Mouse (Mus musculus) R1 (cell line): ENCODE measurements around the gene Smg5.
"Not testable (repeated sequence)": the region's sequence is repeated elsewhere in the genome, so short reads cannot be mapped to it uniquely, and the experiment has no call there.

Experiments used
- DNase-seq: peaks from one replicate; pipeline ENCODE4 v3.0.0-alpha.2; 2018; ENCODE audit warnings: low read depth, low spot score

Gene Smg5

GRCm38 (mm10) chr3:88336058-88337013 lies at the start of gene Smg5, which contains the start of gene Tmem79:
Smg5 (plus strand) TSS chr3:88336260.
Tmem79 (minus strand) TSS chr3:88336148.
- peak; percentile 96 for DNase-seq

- DNase-seq = no peak
Measured at GRCm38 (mm10) chr3:88287110-88287509, 49.0 kb upstream of the Smg5 start, which contains the start of gene Gm38392. Gm38392 (minus strand) TSS chr3:88287210.

- DNase-seq = peak; percentile 66
Measured at GRCm38 (mm10) chr3:88288133-88288713, 47.8 kb upstream of the Smg5 start.

GRCm38 (mm10) chr3:88291970-88292369 lies 44.1 kb upstream of the Smg5 start:
- DNase-seq = peak; percentile 84

- DNase-seq = not testable (repeated sequence)
Measured at GRCm38 (mm10) chr3:88295272-88295671, 40.8 kb upstream of the Smg5 start.

GRCm38 (mm10) chr3:88296110-88296560 lies 39.9 kb upstream of the Smg5 start:
- DNase-seq = no peak

- peak; percentile 100 for DNase-seq
Measured at GRCm38 (mm10) chr3:88296561-88297318, 39.3 kb upstream of the Smg5 start, which contains the start of the genes Tsacc and Cct3. Tsacc (minus strand) TSS chr3:88296999. Cct3 (plus strand) TSS chr3:88297116.

- DNase-seq = peak; percentile 42
Measured at GRCm38 (mm10) chr3:88297321-88297851, 38.7 kb upstream of the Smg5 start.

- DNase-seq = no peak
Measured at GRCm38 (mm10) chr3:88299172-88299571, 36.9 kb upstream of the Smg5 start.

- peak; percentile 89 for DNase-seq
Measured at GRCm38 (mm10) chr3:88324951-88325405, 11.1 kb upstream of the Smg5 start, which contains the start of gene Glmp. Glmp (plus strand) TSS chr3:88325023.

- peak; percentile 57 for DNase-seq
Measured at GRCm38 (mm10) chr3:88328956-88329355, 7.1 kb upstream of the Smg5 start.

- peak; percentile 83 for DNase-seq
Measured at GRCm38 (mm10) chr3:88331282-88331681, 4.8 kb upstream of the Smg5 start.

GRCm38 (mm10) chr3:88334029-88334658 lies 1.9 kb upstream of the Smg5 start:
- peak; percentile 84 for DNase-seq

GRCm38 (mm10) chr3:88334902-88335435 lies 1.1 kb upstream of the Smg5 start:
- DNase-seq = no peak

GRCm38 (mm10) chr3:88335436-88336053 lies 515 bp upstream of the Smg5 start:
- peak; percentile 64 for DNase-seq

GRCm38 (mm10) chr3:88337367-88338020 lies 1.4 kb downstream of the Smg5 start:
- DNase-seq = peak; percentile 81

GRCm38 (mm10) chr3:88338316-88338715 lies 2.3 kb downstream of the Smg5 start:
- no peak for DNase-seq

GRCm38 (mm10) chr3:88339006-88339405 lies 2.9 kb downstream of the Smg5 start:
- no peak for DNase-seq

GRCm38 (mm10) chr3:88350732-88351131 lies 14.7 kb downstream of the Smg5 start:
- DNase-seq = no peak
